Comparison of ENCODE assay signal across 8 mouse cellular contexts in genomic region chr5:124536776-124537175, GRCm38 (mm10). TPM values are rescaled to one million over a fixed set of nuclear protein-coding genes. Genes with fewer than 3 reads are reported as not detected.
DNase-seq lines count a peak whose midpoint lies in the region; ATAC-seq lines count a peak whose summit lies in the region.

No protein-coding gene starts in this region.

- DNase-seq in cerebellum, adult 8-10 months: peak; percentile 40
- no peak for DNase-seq in cerebellum, adult 9-11 months
- DNase-seq in adrenal gland, postnatal 36 days: peak; percentile 67 to 70
- DNase-seq in gastrocnemius, postnatal 36 days: peak; percentile 35 to 47
- DNase-seq in induced T-regulatory cell, adult 2 months (ENCODE audit: low read depth): peak; percentile 45
- DNase-seq in naive thymus-derived CD4-positive, alpha-beta T cell, adult 2 months (ENCODE audit: low read depth): peak; percentile 45
- no peak for DNase-seq in frontal cortex, postnatal 10 days (ENCODE audit: low spot score in 2 of 2)

- H3K4me2 ChIP-seq in liver, embryonic 12.5 days: peak overlapping the region; percentile 47

- WGBS in liver, embryonic 12.5 days (ENCODE audit: insufficient replicate concordance): 8% methylated on average over 17 of the region's 17 CpGs

- peaks cover 27% of the 10 kb centered on the region for H3K27me3 ChIP-seq in liver, embryonic 12.5 days (replicated peaks)

- no peaks in the 10 kb centered on the region for H3K9me3 ChIP-seq in liver, embryonic 12.5 days (replicated peaks)

- no peak overlapping the region for H3K27ac ChIP-seq in liver, embryonic 12.5 days

- H3K4me3 ChIP-seq in liver, embryonic 12.5 days: peak overlapping the region; percentile 8; the same call in 1 of the 2 replicates

- peak overlapping the region; percentile 48; the same call in 1 of the 2 replicates for H3K9ac ChIP-seq in liver, embryonic 12.5 days

- ATAC-seq in liver, embryonic 12.5 days: no peak

- intact Hi-C loops in gastrocnemius, postnatal 36 days (cut with DNase I): loop anchor here (2.0 kb wide), 1 partner anchor 54 kb away; the partner anchor contains the start of gene Snrnp35

- H3K4me1 ChIP-seq in liver, embryonic 12.5 days: peaks cover 32% of the 10 kb centered on the region

- H3K36me3 ChIP-seq in liver, embryonic 12.5 days: no peaks in the 10 kb centered on the region

RNA-seq across cellular contexts. Expression of gene Tmed2, which starts 3.7 kb away (rescaled TPM):
- 100 to 1,000 TPM; 226 to 241 TPM for total RNA-seq in adrenal gland, postnatal 36 days (2021)
- 100 to 1,000 TPM; 133 to 145 TPM for total RNA-seq in gastrocnemius, postnatal 36 days (2021)
- 394 and 403 TPM in 2 replicates for polyA plus RNA-seq in liver, embryonic 12.5 days (2016; fragmentation: Nextera tagmentation; extraction: Ambion mirVana)

RNA-seq across cellular contexts. Expression of gene Rilpl1, which starts 5.6 kb away (rescaled TPM):
- 10 to 100 TPM; 16.2 to 17.4 TPM for total RNA-seq in adrenal gland, postnatal 36 days (2021)
- 100 to 1,000 TPM; 197 to 200 TPM for total RNA-seq in gastrocnemius, postnatal 36 days (2021)
- 4.5 and 4.9 TPM in 2 replicates for polyA plus RNA-seq in liver, embryonic 12.5 days (2016; fragmentation: Nextera tagmentation; extraction: Ambion mirVana)

RNA-seq across cellular contexts. Expression of gene Ddx55, which starts 15.9 kb away (rescaled TPM):
- total RNA-seq in adrenal gland, postnatal 36 days (2021): 10 to 100 TPM; 11.8 to 13.2 TPM
- 1 to 10 TPM; 3.1 to 3.6 TPM for total RNA-seq in gastrocnemius, postnatal 36 days (2021)
- polyA plus RNA-seq in liver, embryonic 12.5 days (2016; fragmentation: Nextera tagmentation; extraction: Ambion mirVana): 11.9 and 12.4 TPM in 2 replicates

RNA-seq across cellular contexts. Expression of gene Eif2b1, which starts 42.2 kb away (rescaled TPM):
- total RNA-seq in adrenal gland, postnatal 36 days (2021): 10 to 100 TPM; 43.6 to 55.3 TPM
- 10 to 100 TPM; 40.2 to 44.4 TPM for total RNA-seq in gastrocnemius, postnatal 36 days (2021)
- polyA plus RNA-seq in liver, embryonic 12.5 days (2016; fragmentation: Nextera tagmentation; extraction: Ambion mirVana): 74.6 and 80.1 TPM in 2 replicates

RNA-seq across cellular contexts. Expression of gene Gtf2h3, which starts 42.2 kb away (rescaled TPM):
- 10 to 100 TPM; 40.4 to 44.2 TPM for total RNA-seq in adrenal gland, postnatal 36 days (2021)
- total RNA-seq in gastrocnemius, postnatal 36 days (2021): 10 to 100 TPM; 12.5 to 13.5 TPM
- polyA plus RNA-seq in liver, embryonic 12.5 days (2016; fragmentation: Nextera tagmentation; extraction: Ambion mirVana): 42.1 and 43.3 TPM in 2 replicates

Comparison
In these comparisons a context has a peak if more than half of its experiments do, and no peak if none do; other contexts are left out.
1. DNase-seq: peak in cerebellum, adult 8-10 months (single experiment), adrenal gland, postnatal 36 days (2 of 2), gastrocnemius, postnatal 36 days (2 of 2), induced T-regulatory cell, adult 2 months (single experiment) and naive thymus-derived CD4-positive, alpha-beta T cell, adult 2 months (single experiment); none in cerebellum, adult 9-11 months (single experiment) and frontal cortex, postnatal 10 days (0 of 2).
2. RNA of gene Rilpl1, which starts 5.6 kb away (total RNA-seq): 197 to 200 TPM in gastrocnemius, postnatal 36 days; 16.2 to 17.4 TPM in adrenal gland, postnatal 36 days; every median in the first group is over 10 times any median in the second.